Mouse (Mus musculus): ENCODE data around the gene Igfbp6. TPM values are rescaled to one million over a fixed set of nuclear protein-coding genes. Genes with fewer than 3 reads are reported as not detected.

The Igfbp6 gene
- total and polyA plus RNA-seq, 3 experiments: 0.38 TPM; not detected in 2

Other genes with a start within 250 kb of the Igfbp6 start
- not detected in 2 replicates for gene Krt4, start 219.6 kb upstream of the Igfbp6 start, total RNA-seq (2012; rRNA removed)
- gene Krt4, start 219.6 kb upstream of the Igfbp6 start, total RNA-seq (2014; rRNA removed): not detected in 2 replicates
- not detected in 2 replicates for gene Krt4, start 219.6 kb upstream of the Igfbp6 start, polyA plus RNA-seq (2012; ENCODE audit: insufficient read length, low read depth)
- not detected in 2 replicates for gene Krt79, start 204.0 kb upstream of the Igfbp6 start, total RNA-seq (2012; rRNA removed)
- not detected in 2 replicates for gene Krt79, start 204.0 kb upstream of the Igfbp6 start, total RNA-seq (2014; rRNA removed)
- gene Krt79, start 204.0 kb upstream of the Igfbp6 start, polyA plus RNA-seq (2012; ENCODE audit: insufficient read length, low read depth): not detected in 2 replicates
- not detected in 2 replicates for gene Krt78, start 190.1 kb upstream of the Igfbp6 start, total RNA-seq (2012; rRNA removed)
- gene Krt78, start 190.1 kb upstream of the Igfbp6 start, total RNA-seq (2014; rRNA removed): not detected in 2 replicates
- not detected in 2 replicates for gene Krt78, start 190.1 kb upstream of the Igfbp6 start, polyA plus RNA-seq (2012; ENCODE audit: insufficient read length, low read depth)
- gene Krt8, start 139.9 kb upstream of the Igfbp6 start, total RNA-seq (2012; rRNA removed): not detected in 2 replicates
- gene Krt8, start 139.9 kb upstream of the Igfbp6 start, total RNA-seq (2014; rRNA removed): not detected in 2 replicates
- gene Krt8, start 139.9 kb upstream of the Igfbp6 start, polyA plus RNA-seq (2012; ENCODE audit: insufficient read length, low read depth): not detected in 2 replicates
- 0.13 and 0.21 TPM in 2 replicates for gene Krt18, start 116.2 kb upstream of the Igfbp6 start, total RNA-seq (2012; rRNA removed)
- gene Krt18, start 116.2 kb upstream of the Igfbp6 start, total RNA-seq (2014; rRNA removed): not detected in 2 replicates
- gene Krt18, start 116.2 kb upstream of the Igfbp6 start, polyA plus RNA-seq (2012; ENCODE audit: insufficient read length, low read depth): not detected in 2 replicates
- gene Eif4b, start 70.6 kb upstream of the Igfbp6 start, total RNA-seq (2012; rRNA removed): 507 and 555 TPM in 2 replicates
- 492 and 536 TPM in 2 replicates for gene Eif4b, start 70.6 kb upstream of the Igfbp6 start, total RNA-seq (2014; rRNA removed)
- gene Eif4b, start 70.6 kb upstream of the Igfbp6 start, polyA plus RNA-seq (2012; ENCODE audit: insufficient read length, low read depth): 652 and 950 TPM in 2 replicates
- gene Tns2, start 43.9 kb upstream of the Igfbp6 start, total RNA-seq (2012; rRNA removed): 0.08 and 0.13 TPM in 2 replicates
- gene Tns2, start 43.9 kb upstream of the Igfbp6 start, total RNA-seq (2014; rRNA removed): not detected in 2 replicates
- 0.34 and 0.49 TPM in 2 replicates for gene Tns2, start 43.9 kb upstream of the Igfbp6 start, polyA plus RNA-seq (2012; ENCODE audit: insufficient read length, low read depth)
- 21.6 and 24.7 TPM in 2 replicates for gene Spryd3, start 8.1 kb upstream of the Igfbp6 start, total RNA-seq (2012; rRNA removed)
- gene Spryd3, start 8.1 kb upstream of the Igfbp6 start, total RNA-seq (2014; rRNA removed): 19.6 and 21.5 TPM in 2 replicates
- gene Spryd3, start 8.1 kb upstream of the Igfbp6 start, polyA plus RNA-seq (2012; ENCODE audit: insufficient read length, low read depth): 25.7 and 33.5 TPM in 2 replicates
- gene Soat2, start 6.2 kb downstream of the Igfbp6 start, total RNA-seq (2012; rRNA removed): 3.7 and 10.4 TPM in 2 replicates
- gene Soat2, start 6.2 kb downstream of the Igfbp6 start, total RNA-seq (2014; rRNA removed): 0.09 and 0.28 TPM in 2 replicates
- gene Soat2, start 6.2 kb downstream of the Igfbp6 start, polyA plus RNA-seq (2012; ENCODE audit: insufficient read length, low read depth): 0.56 and 0.65 TPM in 2 replicates
- gene Zfp740, start 58.9 kb downstream of the Igfbp6 start, total RNA-seq (2012; rRNA removed): 30.5 and 32.1 TPM in 2 replicates
- 46.1 and 51.9 TPM in 2 replicates for gene Zfp740, start 58.9 kb downstream of the Igfbp6 start, total RNA-seq (2014; rRNA removed)
- gene Zfp740, start 58.9 kb downstream of the Igfbp6 start, polyA plus RNA-seq (2012; ENCODE audit: insufficient read length, low read depth): 37.4 and 38.7 TPM in 2 replicates
- gene Csad, start 60.4 kb downstream of the Igfbp6 start, total RNA-seq (2012; rRNA removed): 2.8 and 4.7 TPM in 2 replicates
- 3.6 and 3.7 TPM in 2 replicates for gene Csad, start 60.4 kb downstream of the Igfbp6 start, total RNA-seq (2014; rRNA removed)
- gene Csad, start 60.4 kb downstream of the Igfbp6 start, polyA plus RNA-seq (2012; ENCODE audit: insufficient read length, low read depth): 3.8 and 4.2 TPM in 2 replicates
- 10.1 and 17.7 TPM in 2 replicates for gene Itgb7, start 87.6 kb downstream of the Igfbp6 start, total RNA-seq (2012; rRNA removed)
- 1.8 and 3.7 TPM in 2 replicates for gene Itgb7, start 87.6 kb downstream of the Igfbp6 start, total RNA-seq (2014; rRNA removed)
- 2.8 and 4.2 TPM in 2 replicates for gene Itgb7, start 87.6 kb downstream of the Igfbp6 start, polyA plus RNA-seq (2012; ENCODE audit: insufficient read length, low read depth)
- gene Rarg, start 113.2 kb downstream of the Igfbp6 start, total RNA-seq (2012; rRNA removed): 0.64 and 0.76 TPM in 2 replicates
- gene Rarg, start 113.2 kb downstream of the Igfbp6 start, total RNA-seq (2014; rRNA removed): 0.17 and 0.32 TPM in 2 replicates
- 0.63 and 0.76 TPM in 2 replicates for gene Rarg, start 113.2 kb downstream of the Igfbp6 start, polyA plus RNA-seq (2012; ENCODE audit: insufficient read length, low read depth)
- gene Gm9918, start 126.2 kb downstream of the Igfbp6 start, total RNA-seq (2012; rRNA removed): not detected in 2 replicates
- not detected in 2 replicates for gene Gm9918, start 126.2 kb downstream of the Igfbp6 start, total RNA-seq (2014; rRNA removed)
- gene Gm9918, start 126.2 kb downstream of the Igfbp6 start, polyA plus RNA-seq (2012; ENCODE audit: insufficient read length, low read depth): not detected in 2 replicates
- 31.1 and 37.1 TPM in 2 replicates for gene Mfsd5, start 135.1 kb downstream of the Igfbp6 start, total RNA-seq (2012; rRNA removed)
- gene Mfsd5, start 135.1 kb downstream of the Igfbp6 start, total RNA-seq (2014; rRNA removed): 43.7 and 51.8 TPM in 2 replicates
- 76.2 and 90.6 TPM in 2 replicates for gene Mfsd5, start 135.1 kb downstream of the Igfbp6 start, polyA plus RNA-seq (2012; ENCODE audit: insufficient read length, low read depth)
- 51.0 and 64.6 TPM in 2 replicates for gene Espl1, start 151.9 kb downstream of the Igfbp6 start, total RNA-seq (2012; rRNA removed)
- gene Espl1, start 151.9 kb downstream of the Igfbp6 start, total RNA-seq (2014; rRNA removed): 41.0 and 41.3 TPM in 2 replicates
- gene Espl1, start 151.9 kb downstream of the Igfbp6 start, polyA plus RNA-seq (2012; ENCODE audit: insufficient read length, low read depth): 80.7 and 110 TPM in 2 replicates
- gene Pfdn5, start 181.8 kb downstream of the Igfbp6 start, total RNA-seq (2012; rRNA removed): 265 and 269 TPM in 2 replicates
- 296 and 371 TPM in 2 replicates for gene Pfdn5, start 181.8 kb downstream of the Igfbp6 start, total RNA-seq (2014; rRNA removed)
- 356 and 502 TPM in 2 replicates for gene Pfdn5, start 181.8 kb downstream of the Igfbp6 start, polyA plus RNA-seq (2012; ENCODE audit: insufficient read length, low read depth)
- gene Myg1, start 187.3 kb downstream of the Igfbp6 start, total RNA-seq (2012; rRNA removed): 105 and 126 TPM in 2 replicates
- 121 and 133 TPM in 2 replicates for gene Myg1, start 187.3 kb downstream of the Igfbp6 start, total RNA-seq (2014; rRNA removed)
- gene Myg1, start 187.3 kb downstream of the Igfbp6 start, polyA plus RNA-seq (2012; ENCODE audit: insufficient read length, low read depth): 132 and 166 TPM in 2 replicates
- gene Aaas, start 206.4 kb downstream of the Igfbp6 start, total RNA-seq (2012; rRNA removed): 95.5 and 98.3 TPM in 2 replicates
- gene Aaas, start 206.4 kb downstream of the Igfbp6 start, total RNA-seq (2014; rRNA removed): 107 and 126 TPM in 2 replicates
- 241 and 266 TPM in 2 replicates for gene Aaas, start 206.4 kb downstream of the Igfbp6 start, polyA plus RNA-seq (2012; ENCODE audit: insufficient read length, low read depth)
- 0.04 TPM in 1 of 2 replicates, not detected in the other for gene Sp7, start 222.8 kb downstream of the Igfbp6 start, total RNA-seq (2012; rRNA removed)
- gene Sp7, start 222.8 kb downstream of the Igfbp6 start, total RNA-seq (2014; rRNA removed): not detected in 2 replicates
- gene Sp7, start 222.8 kb downstream of the Igfbp6 start, polyA plus RNA-seq (2012; ENCODE audit: insufficient read length, low read depth): not detected in 2 replicates